Comparison of ENCODE assay signal across 9 mouse cellular contexts in the genomic region with DNA sequence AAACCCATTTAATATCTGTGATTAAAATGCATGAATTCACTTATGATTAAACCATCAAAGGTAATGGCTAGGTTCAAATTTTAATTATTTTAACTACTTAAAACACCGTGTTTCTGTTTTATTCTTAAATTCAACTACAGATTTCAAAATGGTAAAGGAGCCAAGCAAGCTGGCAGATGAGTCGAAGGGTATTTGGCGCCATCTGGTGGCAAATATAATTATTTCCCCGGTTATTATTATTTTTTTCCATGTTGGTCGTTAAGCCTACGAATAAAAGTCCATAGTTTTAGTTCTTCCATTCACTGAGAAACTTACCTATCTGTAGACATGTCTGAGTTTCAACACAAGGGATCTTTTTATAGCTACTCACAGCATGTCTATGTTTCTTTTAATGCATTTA.
DNase-seq lines count a peak whose midpoint lies in the region; ATAC-seq and TF ChIP-seq lines count a peak whose summit lies in the region.
"Had no signal": no experiment of that assay in that cellular context is flagged by ENCODE, and none has a peak within 500 bp of the region (broad histone marks: within the 10 kb centered on the region; RNA-seq: fewer than 3 reads in every experiment).

No protein-coding gene starts in this region.

- no peaks in the 10 kb centered on the region for H3K9me3 ChIP-seq in lung, postnatal 0 days (ENCODE audit: low read length)
- H3K9me3 ChIP-seq: limb, embryonic 12.5 days had no signal

- H3K27ac ChIP-seq in gastrocnemius, adult 2 months, result no peak overlapping the region
- H3K27ac ChIP-seq in lung, postnatal 0 days (ENCODE audit: low read length), result no peak overlapping the region
- H3K27ac ChIP-seq: limb, embryonic 12.5 days had no signal

- TF ChIP-seq CTCF in gastrocnemius, adult 2 months (IDR thresholded peaks at IDR 0.05), result peak; percentile 54
- peak; percentile 54 for TF ChIP-seq CTCF in lung, postnatal 0 days (IDR thresholded peaks at IDR 0.05)
- peak; percentile 58; the same call in 1 of the 2 replicates for TF ChIP-seq CTCF in brain, embryonic 14.5 days (IDR thresholded peaks at IDR 0.05; ENCODE audit: borderline replicate concordance, extremely low read depth, insufficient read depth, insufficient read length)

- no peak for ATAC-seq in lung, postnatal 0 days
- no peak for ATAC-seq in megakaryocyte, adult 5-6 weeks (ENCODE audit: poor library complexity, severe bottlenecking)

- no peak overlapping the region for H3K4me3 ChIP-seq in gastrocnemius, adult 2 months
- H3K4me3 ChIP-seq in lung, postnatal 0 days (ENCODE audit: low read depth, low read length), result no peak overlapping the region
- H3K4me3 ChIP-seq: limb, embryonic 12.5 days had no signal

- no peak for TF ChIP-seq EP300 in lung, postnatal 0 days (IDR thresholded peaks at IDR 0.05)

- intact Hi-C loops in gastrocnemius, adult 2 months (cut with DNase I), result no loop called here

- no peak overlapping the region for H3K4me2 ChIP-seq in lung, postnatal 0 days (replicated peaks; ENCODE audit: low read depth, low read length)
- H3K4me2 ChIP-seq: limb, embryonic 12.5 days had no signal

- no peak overlapping the region for H3K9ac ChIP-seq in lung, postnatal 0 days (replicated peaks; ENCODE audit: low read depth)
- H3K9ac ChIP-seq: limb, embryonic 12.5 days had no signal

- no peak for TF ChIP-seq POLR2A in brain, embryonic 14.5 days (IDR thresholded peaks at IDR 0.05; ENCODE audit: borderline replicate concordance, extremely low read depth, insufficient read depth, insufficient read length, poor library complexity, severe bottlenecking)

- H3K36me3 ChIP-seq in lung, postnatal 0 days (ENCODE audit: insufficient read depth, low read length), result no peaks in the 10 kb centered on the region
- H3K36me3 ChIP-seq: limb, embryonic 12.5 days had no signal

- no peaks in the 10 kb centered on the region for H3K4me1 ChIP-seq in lung, postnatal 0 days (ENCODE audit: insufficient read depth, low read depth, low read length)
- H3K4me1 ChIP-seq: limb, embryonic 12.5 days had no signal

- 7% methylated on average over 6 of the region's 6 CpGs for WGBS in lung, postnatal 0 days

- no peaks in the 10 kb centered on the region for H3K27me3 ChIP-seq in lung, postnatal 0 days (replicated peaks; ENCODE audit: insufficient read depth, low read length)
- H3K27me3 ChIP-seq: limb, embryonic 12.5 days had no signal

- no peak for DNase-seq in gastrocnemius, adult 2 months
- no peak for DNase-seq in gastrocnemius, postnatal 25 days
- DNase-seq in lung, postnatal 0 days (ENCODE audit: low spot score), result peak; percentile 14
- DNase-seq in lung, postnatal 36 days, result no peak
- peak; percentile 65 for DNase-seq in brain, embryonic 14.5 days (ENCODE audit: low read depth)
- peak; percentile 84 for DNase-seq in retina, embryonic 14.5 days (ENCODE audit: low spot score)
- no peak for DNase-seq in frontal cortex, postnatal 14 days (ENCODE audit: low spot score in 2 of 2)

Comparison
In these comparisons a context has a peak if more than half of its experiments do, and no peak if none do; other contexts are left out.
1. DNase-seq: peak in lung, postnatal 0 days (single experiment), brain, embryonic 14.5 days (single experiment) and retina, embryonic 14.5 days (single experiment); none in gastrocnemius, adult 2 months (single experiment), gastrocnemius, postnatal 25 days (single experiment), lung, postnatal 36 days (single experiment) and frontal cortex, postnatal 14 days (0 of 2).
2. Peak in every context shown above with its lines, with median percentiles within 50 percentile points of each other: CTCF ChIP-seq.